Mouse (Mus musculus) thymus, adult 2 months (tissue): ENCODE measurements around the gene Rims4.

Experiments
- CTCF ChIP-seq: fragments of 200-500 bp; IDR thresholded peaks from 2 replicates; pipeline ENCODE4 v1.5.1; 2012; ENCODE audit warnings: mild to moderate bottlenecking, control low read depth, low read length, moderate library complexity, borderline replicate concordance; ENCODE audit not compliant: control insufficient read depth, poor library complexity, insufficient read depth; ENCODE audit errors: extremely low read depth
- POLR2A ChIP-seq: fragments of 200-500 bp; IDR thresholded peaks from 2 replicates; pipeline ENCODE4 v1.6.1; 2012; ENCODE audit warnings: mild to moderate bottlenecking, low read length, control low read depth, moderate library complexity; ENCODE audit not compliant: control insufficient read depth, poor library complexity, insufficient read depth; ENCODE audit errors: extremely low read depth

DNA sequence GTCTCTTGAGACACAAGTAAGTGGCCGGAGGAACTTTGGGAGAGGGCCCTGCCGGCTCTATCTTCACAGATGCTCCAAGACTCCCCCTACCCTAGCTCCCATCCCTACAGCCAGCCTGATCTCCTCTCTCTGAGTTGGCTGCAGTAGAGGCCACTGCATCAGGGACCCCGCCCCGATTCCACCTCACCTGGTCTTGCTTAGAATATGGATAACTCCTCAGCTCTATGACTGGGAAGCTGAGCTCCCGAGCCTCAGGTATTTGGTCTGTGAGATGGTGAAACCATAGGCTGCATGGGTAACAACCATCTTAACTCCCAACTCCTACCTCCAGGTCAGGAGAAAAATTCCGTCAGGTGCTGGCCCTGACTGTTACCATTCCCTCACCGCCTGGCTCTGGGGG lies 1.8 kb downstream of the Rims4 start:
- TF ChIP-seq CTCF (no peak), POLR2A (no peak)
